Mouse (Mus musculus): ENCODE data around the gene Slc11a2. TPM values are rescaled to one million over a fixed set of nuclear protein-coding genes. Genes with fewer than 3 reads are reported as not detected.

The Slc11a2 gene
- 70.8 TPM for total RNA-seq (2023)

DNA sequence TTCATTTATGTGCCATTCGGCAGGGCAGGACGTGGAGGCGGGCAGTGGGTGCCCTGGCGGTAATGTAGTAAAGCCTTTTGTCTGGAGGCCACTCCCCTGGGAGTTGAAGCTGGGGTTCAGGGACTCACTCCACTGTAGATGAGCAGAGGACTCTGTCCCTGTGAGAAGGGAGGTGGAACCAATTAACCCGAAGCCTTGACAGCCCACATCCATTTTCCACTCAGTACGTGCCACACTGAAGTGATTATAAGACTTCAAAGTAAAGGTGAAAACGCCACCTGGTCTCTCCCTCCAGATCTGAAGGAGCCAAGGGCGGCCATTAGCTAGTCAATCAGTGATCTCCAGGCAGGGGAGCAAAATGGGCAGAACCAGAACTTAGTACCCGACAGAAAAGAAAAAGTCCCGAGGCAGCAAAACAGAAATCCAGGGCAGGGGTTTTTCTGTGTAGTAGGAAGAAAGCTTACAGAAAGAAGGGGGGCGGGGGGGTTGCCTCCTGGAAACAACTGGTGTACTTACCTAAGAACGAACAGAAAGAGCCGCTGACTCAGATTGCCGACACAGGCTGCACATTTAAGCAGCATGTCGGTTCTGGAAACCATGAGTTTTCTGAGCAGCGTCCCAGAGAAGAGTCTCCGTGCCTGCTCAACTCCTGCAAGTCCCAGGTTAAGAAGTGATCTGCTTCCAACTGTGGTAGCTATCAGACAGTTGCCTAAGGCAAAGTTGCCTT, at the start of gene Slc11a2:
Slc11a2 (minus strand) TSS at position 677 of the 727 bp plus-strand sequence.

DNA sequence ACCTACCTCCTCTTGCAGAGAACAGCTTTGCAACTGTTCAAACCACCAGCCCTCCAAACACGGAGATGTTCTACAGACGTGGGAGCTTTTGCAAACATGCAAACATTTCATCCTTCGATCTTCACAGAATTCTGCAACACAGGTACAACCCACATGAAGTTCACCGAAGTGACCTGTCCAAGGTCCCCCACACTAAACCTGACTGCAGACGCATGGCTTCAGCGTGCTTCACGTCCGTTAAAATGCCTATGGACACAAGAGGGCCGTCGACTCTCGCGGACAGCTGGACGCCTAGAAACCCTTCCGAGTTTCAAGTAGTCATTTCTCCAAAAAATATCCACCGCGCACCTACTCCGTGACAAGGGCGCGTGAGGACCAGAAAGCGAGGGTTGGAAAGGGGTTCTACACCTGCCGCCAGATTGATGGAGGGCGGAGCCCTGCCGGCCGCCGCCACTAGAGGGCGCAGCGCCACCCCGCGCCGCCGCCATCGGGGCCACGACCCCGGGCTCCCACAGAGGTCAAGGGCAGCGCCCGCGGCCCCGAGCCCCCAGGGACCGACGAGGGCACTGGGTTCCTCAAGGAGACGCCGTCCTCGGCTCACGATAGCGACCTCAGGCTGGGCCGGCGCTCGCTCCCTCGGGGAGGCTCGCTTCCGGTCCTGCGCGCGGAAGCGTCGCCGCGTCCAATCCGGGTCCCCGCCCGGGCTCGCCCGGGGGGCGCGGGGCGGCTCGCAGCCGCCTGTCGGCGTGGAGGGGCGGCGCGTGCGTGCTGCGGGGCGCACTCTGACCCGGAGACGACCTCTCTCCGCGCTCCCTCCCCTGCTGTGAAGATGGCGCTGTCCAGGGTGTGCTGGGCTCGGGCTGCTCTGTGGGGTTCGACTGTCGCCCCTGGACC, 43.7 kb upstream of the Slc11a2 start, which contains the start of gene Letmd1:
Letmd1 (plus strand) TSS at position 729 of the 894 bp plus-strand sequence.

DNA sequence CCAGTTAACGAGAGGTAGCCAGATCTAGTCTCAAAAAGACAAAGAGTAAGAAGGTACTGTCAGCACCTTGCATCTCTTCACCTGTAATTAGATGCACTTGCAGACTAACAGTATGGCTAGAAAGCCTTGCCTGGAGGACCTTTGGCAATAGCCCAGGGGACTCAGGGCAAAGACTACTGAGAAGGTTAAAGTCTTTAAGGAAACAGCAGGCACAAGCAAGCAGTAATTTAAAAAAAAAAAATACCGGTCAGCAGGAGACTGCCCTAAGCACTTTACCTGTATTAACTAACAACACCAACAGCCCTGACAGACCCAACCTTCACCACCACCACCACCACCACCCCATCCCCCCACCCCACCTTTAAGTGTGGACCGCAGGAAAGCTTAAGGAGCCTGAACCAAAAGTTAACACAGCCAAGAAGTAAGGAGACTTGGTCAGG, 3.1 kb downstream of the Slc11a2 start, which contains the start of gene Gm5475:
Gm5475 (plus strand) TSS at position 390 of the 440 bp plus-strand sequence.

DNA sequence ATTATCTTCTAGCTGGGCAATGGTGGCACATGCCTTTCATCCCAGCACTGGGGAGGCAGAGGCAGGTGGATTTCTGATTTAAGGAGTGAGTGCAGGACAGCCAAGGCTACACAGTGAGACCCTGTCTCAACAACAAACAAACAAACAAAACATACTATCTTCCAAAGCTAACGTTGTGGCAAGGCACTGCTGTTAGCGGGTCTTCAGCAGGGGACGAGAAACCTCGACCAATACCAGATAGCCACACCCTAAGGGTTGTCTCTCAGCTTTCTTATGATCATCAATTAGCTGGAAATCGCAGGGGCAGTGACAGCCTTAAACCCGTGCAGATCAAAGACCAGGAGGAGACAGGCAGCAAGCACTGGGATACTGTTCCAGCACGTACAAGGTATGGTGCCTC, 60.6 kb downstream of the Slc11a2 start, which contains the start of gene Higd1c:
Higd1c (plus strand) TSS at position 301 of the 400 bp plus-strand sequence.

DNA sequence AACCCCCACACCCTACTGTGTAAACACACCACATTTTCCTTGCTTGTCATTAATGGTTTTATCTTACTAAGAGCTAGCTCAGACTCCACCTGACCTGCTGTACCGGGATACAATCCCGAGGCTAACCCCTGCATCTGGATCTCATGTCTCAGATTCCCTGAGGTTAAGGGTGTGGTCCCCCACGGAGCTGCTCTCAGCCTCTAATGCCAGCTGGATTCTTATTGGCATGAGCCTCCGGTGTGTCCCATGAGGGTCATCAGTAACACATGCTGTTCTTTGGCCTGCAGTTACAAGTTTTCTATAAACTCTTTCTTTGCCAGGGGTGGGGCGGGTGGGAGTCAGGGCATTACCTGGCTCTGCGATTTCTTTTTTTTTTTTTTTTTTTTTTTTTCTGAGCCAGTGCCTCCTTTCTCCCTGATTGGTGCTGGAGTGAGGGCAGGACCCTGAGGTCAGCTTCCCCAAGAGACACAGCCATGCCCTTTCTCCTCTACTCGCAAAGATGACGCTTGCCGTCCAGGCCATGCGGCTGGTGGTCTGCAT, 72.1 kb downstream of the Slc11a2 start, which contains the start of the genes Methig1 and Mettl7a2:
Methig1 (plus strand) TSS at position 439 of the 540 bp plus-strand sequence.
Mettl7a2 (plus strand) TSS at position 490 of the 540 bp plus-strand sequence.

Other genes starting within 250 kb of the Slc11a2 start
- 68.5 TPM for gene Atf1, start 197.3 kb downstream of the Slc11a2 start, total RNA-seq (2023)
- not detected for gene Tmprss12, start 144.2 kb downstream of the Slc11a2 start, total RNA-seq (2023)
- gene Mettl7a1, start 120.9 kb downstream of the Slc11a2 start, total RNA-seq (2023), result 32.5 TPM
- not detected for gene Mettl7a3, start 90.1 kb downstream of the Slc11a2 start, total RNA-seq (2023)
- not detected for gene Methig1, start 71.9 kb downstream of the Slc11a2 start, total RNA-seq (2023)
- gene Mettl7a2, start 71.9 kb downstream of the Slc11a2 start, total RNA-seq (2023), result 1.2 TPM
- gene Higd1c, start 60.5 kb downstream of the Slc11a2 start, total RNA-seq (2023), result not detected
- gene Gm5475, start 2.9 kb downstream of the Slc11a2 start, total RNA-seq (2023), result not detected
- gene Letmd1, start 44.0 kb upstream of the Slc11a2 start, total RNA-seq (2023), result 57.2 TPM
- 10.2 TPM for gene Csrnp2, start 70.4 kb upstream of the Slc11a2 start, total RNA-seq (2023)
- 11.4 TPM for gene Tfcp2, start 126.9 kb upstream of the Slc11a2 start, total RNA-seq (2023)
- gene Pou6f1, start 174.9 kb upstream of the Slc11a2 start, total RNA-seq (2023), result 30.2 TPM
- 342 TPM for gene Dazap2, start 190.3 kb upstream of the Slc11a2 start, total RNA-seq (2023)
- 4.2 TPM for gene Smagp, start 211.9 kb upstream of the Slc11a2 start, total RNA-seq (2023)
- 419 TPM for gene Bin2, start 244.5 kb upstream of the Slc11a2 start, total RNA-seq (2023)